Mouse (Mus musculus): ENCODE measurements around the gene Nhp2.
A peak's percentile ranks its signal among the peaks of the same experiment; 100 is the strongest.

DNA sequence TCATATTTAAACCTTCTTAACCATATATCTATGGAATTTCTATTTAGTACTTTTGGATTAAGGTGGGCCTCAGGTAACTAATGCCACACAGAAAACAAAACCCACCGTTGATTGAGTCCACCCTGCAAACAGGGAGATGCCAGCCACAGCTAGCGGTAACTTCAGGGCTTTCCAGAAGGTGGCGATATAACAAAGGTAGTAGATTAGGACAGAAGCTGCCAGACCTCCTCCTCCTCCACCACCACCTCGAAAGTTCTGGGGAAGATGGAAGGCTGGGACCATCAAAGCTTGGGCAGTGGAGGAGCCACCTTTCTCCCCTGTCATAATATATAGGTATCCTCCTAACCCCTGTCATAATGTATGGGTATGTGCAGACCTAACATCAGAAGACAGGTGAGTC is 1.8 kb upstream of the Nhp2 start:
- TF ChIP-seq CTCF (IDR thresholded peaks at IDR 0.05; ENCODE audit: extremely low read depth, insufficient read depth, insufficient read length, insufficient replicate concordance) (peak; percentile 75; the same call in 1 of the 2 replicates), POLR2A (IDR thresholded peaks at IDR 0.05; ENCODE audit: low read depth, low read length) (no peak)

Measured in spleen, adult 2 months (tissue).